Mouse (Mus musculus) heart, adult 2 months (tissue): Measurements from ENCODE around the gene Hagh.

ENCODE experiments used
- CTCF ChIP-seq: fragments of 200-600 bp; IDR thresholded peaks from 2 replicates; pipeline ENCODE4 v1.8.1; 2022; ENCODE audit warnings: antibody characterized with exemption, mild to moderate bottlenecking, moderate library complexity
- EP300 ChIP-seq: fragments of 200-500 bp; IDR thresholded peaks from 2 replicates; pipeline ENCODE4 v1.6.1; 2011; ENCODE audit warnings: low read depth, low read length, control low read depth; ENCODE audit not compliant: insufficient read depth
- POLR2A ChIP-seq: fragments of 200-500 bp; IDR thresholded peaks from 2 replicates; pipeline ENCODE4 v1.6.1; 2011; ENCODE audit warnings: mild to moderate bottlenecking, low read depth, low read length, control low read depth; ENCODE audit not compliant: insufficient read depth

DNA sequence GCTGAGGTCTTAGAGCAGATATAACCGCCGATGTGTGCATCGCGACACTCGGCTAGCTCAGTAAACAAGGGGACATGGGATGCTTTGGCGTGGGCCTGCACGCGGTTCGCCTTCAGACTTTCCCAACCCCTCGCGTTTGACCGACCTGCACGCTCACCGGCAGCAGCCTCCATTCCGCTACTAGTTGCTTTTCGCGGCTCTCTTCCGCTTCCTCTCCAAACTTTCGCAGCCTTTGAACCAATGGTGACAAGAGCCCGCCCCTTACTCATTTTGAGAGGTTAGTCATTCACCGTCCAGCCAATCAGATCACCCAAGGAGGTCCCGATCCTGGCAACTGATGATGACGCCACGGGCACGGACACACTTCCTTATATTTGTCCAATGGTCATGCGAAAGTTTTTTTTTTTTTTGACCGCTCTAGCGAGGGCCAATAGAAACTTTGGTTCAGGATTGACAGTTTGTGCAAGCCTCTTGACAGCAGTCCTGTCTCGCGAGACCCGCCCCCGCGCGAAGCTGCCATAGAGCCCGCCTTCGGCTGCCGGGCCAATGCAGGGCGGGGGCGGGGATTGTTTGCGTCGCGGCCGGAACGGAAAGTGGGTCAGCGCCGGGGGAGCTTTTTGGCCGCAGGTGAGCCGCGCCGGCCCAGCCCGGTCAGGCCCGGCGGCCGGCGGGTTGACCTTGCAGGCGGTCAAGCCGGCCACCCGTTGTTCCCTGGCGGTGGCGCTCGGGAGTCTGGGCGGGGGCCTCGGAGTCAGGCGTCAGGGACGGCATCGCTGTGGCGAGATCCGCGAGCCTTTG lies 46.4 kb downstream of the Hagh start, which contains the start of the genes Nubp2 and Spsb3:
- TF ChIP-seq CTCF (peak; percentile 62), POLR2A (peak; percentile 90), EP300 (no peak)
